Mouse (Mus musculus): ENCODE results near the gene Tlnrd1.

The Tlnrd1 gene

GRCm38 (mm10) chr7:83883276-83884020 is 657 bp downstream of the Tlnrd1 start:
- peak; percentile 80 for DNase-seq

GRCm38 (mm10) chr7:83882633-83883275 is 1.4 kb downstream of the Tlnrd1 start:
- DNase-seq = peak; percentile 62

- no peak for DNase-seq
These were observed 1.9 kb downstream of the Tlnrd1 start for GRCm38 (mm10) chr7:83882150-83882632.

GRCm38 (mm10) chr7:83878676-83879448 is 5.2 kb downstream of the Tlnrd1 start:
- peak; percentile 42 for DNase-seq

- no peak for DNase-seq
These were observed 7.0 kb downstream of the Tlnrd1 start for GRCm38 (mm10) chr7:83877088-83877487.

GRCm38 (mm10) chr7:83869839-83870543 is 14.1 kb downstream of the Tlnrd1 start:
- DNase-seq = no peak

GRCm38 (mm10) chr7:83868200-83868599 is 15.9 kb downstream of the Tlnrd1 start:
- no peak for DNase-seq

GRCm38 (mm10) chr7:83863554-83863953 is 20.6 kb downstream of the Tlnrd1 start:
- DNase-seq = no peak

- no peak for DNase-seq
These were observed 24.6 kb downstream of the Tlnrd1 start for GRCm38 (mm10) chr7:83859378-83860083.

GRCm38 (mm10) chr7:83857921-83858320 is 26.2 kb downstream of the Tlnrd1 start:
- DNase-seq = no peak

GRCm38 (mm10) chr7:83857208-83857488 is 27.0 kb downstream of the Tlnrd1 start:
- DNase-seq = no peak

- no peak for DNase-seq
These were observed 27.5 kb downstream of the Tlnrd1 start for GRCm38 (mm10) chr7:83856353-83857207.

- DNase-seq = no peak
These were observed 28.9 kb downstream of the Tlnrd1 start for GRCm38 (mm10) chr7:83855203-83855602.

GRCm38 (mm10) chr7:83852381-83853380 is 31.4 kb downstream of the Tlnrd1 start:
- no peak for DNase-seq

- DNase-seq = no peak
These were observed 32.3 kb downstream of the Tlnrd1 start for GRCm38 (mm10) chr7:83851569-83852380.

GRCm38 (mm10) chr7:83847187-83848075 is 36.7 kb downstream of the Tlnrd1 start:
- DNase-seq = peak; percentile 73

- DNase-seq = no peak
These were observed 39.3 kb downstream of the Tlnrd1 start for GRCm38 (mm10) chr7:83844807-83845206.
